Mouse (Mus musculus): ENCODE results near the gene Ube2q1. TPM values are rescaled to one million over a fixed set of nuclear protein-coding genes. Genes with fewer than 3 reads are reported as not detected.

The Ube2q1 gene
- polyA plus RNA-seq, 1 experiment from 2014 or later, result 21.8 TPM

DNA sequence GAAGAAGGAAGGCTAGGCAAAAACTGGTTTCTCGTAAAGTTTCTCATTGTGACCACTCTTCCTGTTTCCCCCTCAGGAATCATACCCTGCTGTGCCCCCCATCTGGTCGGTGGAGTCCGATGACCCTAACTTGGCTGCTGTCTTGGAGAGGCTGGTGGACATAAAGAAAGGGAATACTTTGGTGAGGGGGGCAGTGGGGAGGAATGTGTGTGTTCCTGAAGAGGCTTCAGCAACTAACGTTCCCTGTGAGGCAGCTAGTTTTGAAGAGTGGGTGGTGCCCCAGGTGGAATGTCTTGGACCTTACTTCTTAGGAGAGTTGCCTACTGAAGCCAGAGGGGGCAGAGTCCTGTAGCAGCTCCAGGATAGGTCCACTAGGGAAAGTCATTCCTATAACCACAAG lies 2.6 kb downstream of the Ube2q1 start:
- Histone ChIP-seq H3K4me2 (replicated peaks; ENCODE audit: low read depth, low read length) (no peak overlapping the region), H3K36me3 (ENCODE audit: control insufficient read depth, insufficient read depth, low read length) (peaks cover 51% of the 10 kb centered on the region), H3K27me3 (ENCODE audit: control insufficient read depth, insufficient read depth, low read length) (no peaks in the 10 kb centered on the region), H3K4me3 (ENCODE audit: low read depth, low read length) (no peak overlapping the region), H3K27ac (ENCODE audit: low read length) (no peak overlapping the region), H3K4me1 (ENCODE audit: control insufficient read depth, insufficient read depth, low read length) (peaks cover 20% of the 10 kb centered on the region), H3K9ac (replicated peaks; ENCODE audit: low read depth, low read length) (no peak overlapping the region), H3K9me3 (ENCODE audit: control insufficient read depth, low read depth, low read length) (no peaks in the 10 kb centered on the region)
- no peak for ATAC-seq (ENCODE audit: insufficient number of reproducible peaks, insufficient read depth, low FRiP score, low read depth)
- 87% methylated on average over 4 of the region's 4 CpGs for WGBS

DNA sequence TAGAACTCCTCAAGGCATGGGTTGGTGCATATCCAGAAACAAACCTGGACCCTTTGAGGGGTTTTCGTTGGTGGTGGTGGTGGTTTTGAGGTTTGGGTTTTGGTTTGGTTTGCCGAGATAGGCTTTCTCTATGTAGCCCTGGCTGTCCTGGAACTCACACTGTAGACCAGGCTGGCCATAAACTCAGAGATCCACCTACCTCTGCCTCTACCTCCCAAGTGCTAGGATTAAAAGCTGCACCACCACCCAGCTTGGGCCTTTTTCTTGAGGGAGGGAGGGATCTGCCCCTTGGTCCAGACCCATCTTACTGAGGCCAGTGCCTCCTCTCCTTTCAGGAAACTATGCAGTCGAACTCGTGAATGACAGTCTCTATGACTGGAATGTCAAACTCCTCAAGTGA lies 6.7 kb downstream of the Ube2q1 start:
- WGBS, result 92% methylated on average over 4 of the region's 4 CpGs
- Histone ChIP-seq H3K9me3 (ENCODE audit: control insufficient read depth, low read depth, low read length) (no peaks in the 10 kb centered on the region), H3K9ac (replicated peaks; ENCODE audit: low read depth, low read length) (no peak overlapping the region), H3K4me2 (replicated peaks; ENCODE audit: low read depth, low read length) (no peak overlapping the region), H3K4me1 (ENCODE audit: control insufficient read depth, insufficient read depth, low read length) (peaks cover 7% of the 10 kb centered on the region), H3K36me3 (ENCODE audit: control insufficient read depth, insufficient read depth, low read length) (peaks cover 75% of the 10 kb centered on the region), H3K27ac (ENCODE audit: low read length) (no peak overlapping the region), H3K27me3 (ENCODE audit: control insufficient read depth, insufficient read depth, low read length) (no peaks in the 10 kb centered on the region), H3K4me3 (ENCODE audit: low read depth, low read length) (no peak overlapping the region)
- no peak for ATAC-seq (ENCODE audit: insufficient number of reproducible peaks, insufficient read depth, low FRiP score, low read depth)

DNA sequence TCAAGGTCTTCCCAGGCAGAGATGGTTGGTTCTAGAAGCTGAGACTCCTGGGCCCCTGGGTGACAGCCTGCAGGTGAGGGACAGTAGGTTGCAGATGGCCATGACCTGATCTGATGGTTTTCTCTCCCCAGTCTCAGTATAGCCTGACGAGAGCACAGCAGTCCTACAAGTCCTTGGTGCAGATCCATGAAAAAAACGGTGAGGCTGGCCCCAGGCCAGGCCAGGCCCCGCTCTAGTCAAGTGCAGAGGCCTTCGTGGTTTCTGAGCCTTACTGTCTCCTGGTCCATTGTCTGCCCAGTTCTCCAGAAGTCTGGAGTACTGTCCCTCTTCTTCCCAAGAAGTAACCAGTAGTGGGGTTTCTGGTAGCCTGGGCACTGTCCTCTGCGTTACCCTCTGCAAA lies 8.2 kb downstream of the Ube2q1 start:
- Histone ChIP-seq H3K4me2 (replicated peaks; ENCODE audit: low read depth, low read length) (no peak overlapping the region), H3K4me1 (ENCODE audit: control insufficient read depth, insufficient read depth, low read length) (peaks cover 6% of the 10 kb centered on the region; the same call in 1 of the 2 replicates), H3K27ac (ENCODE audit: low read length) (no peak overlapping the region), H3K9me3 (ENCODE audit: control insufficient read depth, low read depth, low read length) (no peaks in the 10 kb centered on the region), H3K27me3 (ENCODE audit: control insufficient read depth, insufficient read depth, low read length) (no peaks in the 10 kb centered on the region), H3K9ac (replicated peaks; ENCODE audit: low read depth, low read length) (no peak overlapping the region), H3K4me3 (ENCODE audit: low read depth, low read length) (no peak overlapping the region), H3K36me3 (ENCODE audit: control insufficient read depth, insufficient read depth, low read length) (peaks cover 64% of the 10 kb centered on the region)
- 78% methylated on average over 5 of the region's 5 CpGs for WGBS
- ATAC-seq (ENCODE audit: insufficient number of reproducible peaks, insufficient read depth, low FRiP score, low read depth), result no peak

DNA sequence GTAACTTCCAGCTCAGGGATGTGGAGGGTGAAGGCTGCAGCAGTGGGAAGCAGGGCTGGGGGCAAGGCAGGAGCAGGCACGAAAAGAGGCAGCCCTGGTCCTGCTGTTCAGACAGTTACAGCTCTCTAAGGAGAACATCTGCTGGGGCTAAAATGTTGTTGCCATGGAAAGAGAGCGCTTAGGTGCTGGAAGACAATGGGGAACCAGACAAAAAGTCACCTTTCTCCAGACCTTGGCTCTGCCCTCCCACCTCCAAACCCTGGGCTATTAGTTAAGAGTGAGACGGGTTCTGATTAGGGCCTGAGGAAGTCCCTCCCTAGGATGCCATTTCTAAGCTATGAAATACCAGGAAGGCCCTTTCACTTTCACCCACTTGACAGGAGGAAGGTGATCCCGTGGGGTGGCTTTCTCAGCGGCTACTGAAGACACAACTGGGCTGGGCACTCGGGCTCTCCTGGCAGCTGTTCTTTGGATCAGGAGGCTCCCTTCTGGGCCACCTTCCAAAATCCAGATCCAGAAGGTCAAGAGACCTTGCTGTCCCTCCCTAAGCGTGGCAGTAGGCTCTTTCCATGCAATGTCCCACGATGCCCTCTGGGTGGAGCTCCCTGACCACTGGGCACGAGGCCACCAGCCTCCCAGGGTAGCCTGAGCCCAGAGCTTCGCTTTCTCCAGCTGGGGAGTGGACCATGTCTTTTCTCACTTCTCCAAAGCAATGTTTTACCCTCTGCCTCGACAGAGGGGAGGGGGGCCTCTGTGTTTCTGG lies 11.8 kb downstream of the Ube2q1 start:
- no peak overlapping the region for H3K4me3 ChIP-seq (ENCODE audit: low read depth, low read length)
- H3K4me2 ChIP-seq (replicated peaks; ENCODE audit: low read depth, low read length), result 0 out of 2 replicates have a peak overlapping the region, but pooled peaks have one; percentile 10
- 18% methylated on average over 11 of the region's 11 CpGs for WGBS
- no peaks in the 10 kb centered on the region for H3K9me3 ChIP-seq (ENCODE audit: control insufficient read depth, low read depth, low read length)
- peaks cover 6% of the 10 kb centered on the region; the same call in 1 of the 2 replicates for H3K4me1 ChIP-seq (ENCODE audit: control insufficient read depth, insufficient read depth, low read length)
- no peak overlapping the region for H3K9ac ChIP-seq (replicated peaks; ENCODE audit: low read depth, low read length)
- no peak overlapping the region for H3K27ac ChIP-seq (ENCODE audit: low read length)
- H3K27me3 ChIP-seq (ENCODE audit: control insufficient read depth, insufficient read depth, low read length), result no peaks in the 10 kb centered on the region
- peaks cover 31% of the 10 kb centered on the region for H3K36me3 ChIP-seq (ENCODE audit: control insufficient read depth, insufficient read depth, low read length)
- ATAC-seq (ENCODE audit: insufficient number of reproducible peaks, insufficient read depth, low FRiP score, low read depth), result peak; percentile 80; the same call in 1 of the 2 replicates

DNA sequence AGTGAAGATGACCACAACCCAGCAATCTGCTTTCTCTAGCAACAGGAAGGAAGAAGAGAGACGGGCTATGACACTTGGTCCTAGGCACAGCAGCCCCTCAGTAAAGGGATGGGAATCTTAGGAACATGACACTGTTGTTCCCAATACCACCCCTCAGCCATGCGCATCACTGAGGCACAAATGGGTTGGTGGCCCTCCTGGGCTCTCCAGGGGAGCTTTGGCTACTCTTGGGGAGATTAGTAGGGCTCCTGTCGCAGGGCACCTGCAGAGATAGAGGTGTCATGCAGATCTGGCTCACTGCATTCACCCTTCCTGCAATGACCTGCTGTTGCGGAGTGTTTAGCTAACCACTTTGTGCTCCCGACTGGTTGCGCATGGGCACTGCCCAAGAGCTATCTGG lies 12.9 kb downstream of the Ube2q1 start:
- Histone ChIP-seq H3K27me3 (ENCODE audit: control insufficient read depth, insufficient read depth, low read length) (no peaks in the 10 kb centered on the region), H3K9ac (replicated peaks; ENCODE audit: low read depth, low read length) (no peak overlapping the region), H3K36me3 (ENCODE audit: control insufficient read depth, insufficient read depth, low read length) (peaks cover 21% of the 10 kb centered on the region), H3K4me2 (replicated peaks; ENCODE audit: low read depth, low read length) (no peak overlapping the region), H3K4me1 (ENCODE audit: control insufficient read depth, insufficient read depth, low read length) (peaks cover 6% of the 10 kb centered on the region; the same call in 1 of the 2 replicates), H3K9me3 (ENCODE audit: control insufficient read depth, low read depth, low read length) (no peaks in the 10 kb centered on the region), H3K27ac (ENCODE audit: low read length) (no peak overlapping the region), H3K4me3 (ENCODE audit: low read depth, low read length) (no peak overlapping the region)
- no peak for ATAC-seq (ENCODE audit: insufficient number of reproducible peaks, insufficient read depth, low FRiP score, low read depth)
- 79% methylated on average over 6 of the region's 6 CpGs for WGBS

DNA sequence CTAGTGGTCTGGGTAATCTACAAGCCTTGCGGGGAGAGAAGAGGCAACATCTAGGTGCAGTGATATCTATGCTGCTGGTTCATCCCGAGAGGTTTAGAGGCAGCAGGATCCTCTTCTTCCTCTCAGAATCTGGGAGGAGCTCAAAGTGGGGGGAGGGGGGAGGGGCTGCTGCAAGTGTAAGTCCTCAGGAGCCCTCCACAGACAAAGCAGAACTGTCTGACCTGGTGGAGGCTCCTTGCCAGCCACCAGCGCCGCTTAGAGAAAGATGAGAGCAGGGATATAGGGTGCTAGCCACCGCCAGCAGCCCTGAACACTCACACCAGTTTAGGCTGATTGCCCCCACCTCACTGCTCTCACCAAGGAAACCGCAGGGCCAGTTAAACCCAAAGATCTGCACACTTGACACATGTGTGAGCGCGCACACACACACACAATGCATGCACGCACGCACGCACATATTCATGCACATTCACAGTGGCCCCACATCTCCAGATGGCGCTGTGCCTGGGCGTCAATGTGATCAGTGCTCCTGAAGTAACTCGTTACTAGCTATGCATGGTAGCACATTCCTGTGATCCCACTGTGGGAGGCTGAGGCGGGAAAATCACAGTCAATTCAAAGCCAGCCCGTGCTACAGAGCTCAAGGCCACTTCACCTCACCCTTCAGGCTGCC lies 15.4 kb downstream of the Ube2q1 start:
- no peaks in the 10 kb centered on the region for H3K27me3 ChIP-seq (ENCODE audit: control insufficient read depth, insufficient read depth, low read length)
- no peak for ATAC-seq (ENCODE audit: insufficient number of reproducible peaks, insufficient read depth, low FRiP score, low read depth)
- H3K9ac ChIP-seq (replicated peaks; ENCODE audit: low read depth, low read length), result no peak overlapping the region
- H3K4me2 ChIP-seq (replicated peaks; ENCODE audit: low read depth, low read length), result no peak overlapping the region
- H3K9me3 ChIP-seq (ENCODE audit: control insufficient read depth, low read depth, low read length), result no peaks in the 10 kb centered on the region
- H3K4me1 ChIP-seq (ENCODE audit: control insufficient read depth, insufficient read depth, low read length), result peaks cover 6% of the 10 kb centered on the region; the same call in 1 of the 2 replicates
- H3K27ac ChIP-seq (ENCODE audit: low read length), result no peak overlapping the region
- 77% methylated on average over 16 of the region's 16 CpGs for WGBS
- H3K36me3 ChIP-seq (ENCODE audit: control insufficient read depth, insufficient read depth, low read length), result 0 out of 2 replicates have a peak, but pooled peaks cover under 1% of the 10 kb centered on the region
- H3K4me3 ChIP-seq (ENCODE audit: low read depth, low read length), result no peak overlapping the region

DNA sequence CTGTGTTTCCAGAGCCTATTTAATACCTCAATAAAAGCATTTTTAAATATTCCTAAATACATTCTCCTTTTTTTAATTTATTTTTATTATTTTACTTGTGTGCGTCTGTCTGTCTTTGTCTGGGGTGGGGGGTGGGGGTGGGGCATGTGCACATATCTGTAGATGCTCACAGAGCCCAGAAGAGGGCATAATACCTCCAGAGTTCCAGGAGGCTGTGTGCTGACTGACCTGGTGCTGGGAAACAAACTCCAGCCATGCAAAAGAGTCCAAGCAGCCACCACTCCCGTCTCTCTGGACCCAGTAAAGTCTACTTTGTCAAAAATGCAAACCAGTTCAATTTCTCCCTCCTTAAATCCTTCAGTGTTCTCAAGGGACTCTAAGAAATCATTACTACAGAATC lies 21.2 kb downstream of the Ube2q1 start:
- ATAC-seq (ENCODE audit: insufficient number of reproducible peaks, insufficient read depth, low FRiP score, low read depth), result no peak
- Histone ChIP-seq H3K27ac (ENCODE audit: low read length) (no peak overlapping the region), H3K9ac (replicated peaks; ENCODE audit: low read depth, low read length) (no peak overlapping the region), H3K9me3 (ENCODE audit: control insufficient read depth, low read depth, low read length) (no peaks in the 10 kb centered on the region), H3K27me3 (ENCODE audit: control insufficient read depth, insufficient read depth, low read length) (no peaks in the 10 kb centered on the region), H3K36me3 (ENCODE audit: control insufficient read depth, insufficient read depth, low read length) (no peaks in the 10 kb centered on the region), H3K4me2 (replicated peaks; ENCODE audit: low read depth, low read length) (no peak overlapping the region), H3K4me3 (ENCODE audit: low read depth, low read length) (no peak overlapping the region), H3K4me1 (ENCODE audit: control insufficient read depth, insufficient read depth, low read length) (no peaks in the 10 kb centered on the region)
- WGBS, result 67% methylated on average over 2 of the region's 2 CpGs

DNA sequence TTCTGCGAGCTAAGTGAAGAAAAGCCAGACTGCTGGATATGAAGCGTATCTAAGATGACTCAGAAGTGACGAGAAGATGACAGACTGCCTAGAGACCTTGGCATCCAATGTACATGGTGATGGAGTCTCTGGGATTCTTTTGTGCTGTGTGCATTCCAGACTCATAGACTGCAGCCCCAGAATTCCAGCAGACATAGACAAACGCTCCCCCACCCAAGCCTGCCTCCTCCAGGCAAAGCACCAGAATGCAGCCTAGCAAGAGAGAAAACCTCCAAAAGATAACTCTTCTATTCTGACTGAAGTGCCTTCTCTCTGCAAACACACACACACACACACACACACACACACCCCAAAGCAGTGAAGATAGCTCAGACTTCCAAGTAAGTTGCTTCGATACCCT lies 22.3 kb downstream of the Ube2q1 start:
- ATAC-seq (ENCODE audit: insufficient number of reproducible peaks, insufficient read depth, low FRiP score, low read depth), result no peak
- no peak overlapping the region for H3K4me3 ChIP-seq (ENCODE audit: low read depth, low read length)
- WGBS, result 72% methylated on average over 5 of the region's 5 CpGs
- no peak overlapping the region for H3K4me2 ChIP-seq (replicated peaks; ENCODE audit: low read depth, low read length)
- no peaks in the 10 kb centered on the region for H3K36me3 ChIP-seq (ENCODE audit: control insufficient read depth, insufficient read depth, low read length)
- H3K9ac ChIP-seq (replicated peaks; ENCODE audit: low read depth, low read length), result no peak overlapping the region
- H3K4me1 ChIP-seq (ENCODE audit: control insufficient read depth, insufficient read depth, low read length), result no peaks in the 10 kb centered on the region
- no peaks in the 10 kb centered on the region for H3K27me3 ChIP-seq (ENCODE audit: control insufficient read depth, insufficient read depth, low read length)
- H3K27ac ChIP-seq (ENCODE audit: low read length), result no peak overlapping the region
- no peaks in the 10 kb centered on the region for H3K9me3 ChIP-seq (ENCODE audit: control insufficient read depth, low read depth, low read length)

Measured in stomach, embryonic 14.5 days (tissue).